ENCODE assay signal across 8 mouse cellular contexts in genomic region chr13:108300346-108300950, GRCm38 (mm10). TPM values are rescaled to one million over a fixed set of nuclear protein-coding genes. Genes with fewer than 3 reads are reported as not detected.
A peak's percentile ranks its signal among the peaks of the same experiment; 100 is the strongest.
DNase-seq lines count a peak whose midpoint lies in the region; ATAC-seq and TF ChIP-seq lines count a peak whose summit lies in the region.

No protein-coding gene starts in this region.

- H3K4me2 ChIP-seq in forebrain, embryonic 16.5 days (ENCODE audit: low read length) = no peak overlapping the region
- no peak overlapping the region for H3K4me2 ChIP-seq in limb, embryonic 14.5 days (replicated peaks; ENCODE audit: low read depth, low read length, severe bottlenecking)

- H3K27me3 ChIP-seq in forebrain, embryonic 16.5 days (replicated peaks; ENCODE audit: control insufficient read depth, insufficient read depth, low read length) = no peaks in the 10 kb centered on the region
- H3K27me3 ChIP-seq in limb, embryonic 14.5 days (ENCODE audit: control insufficient read depth, insufficient read depth, low read length) = no peaks in the 10 kb centered on the region

- H3K9ac ChIP-seq in forebrain, embryonic 16.5 days (replicated peaks; ENCODE audit: low read depth, low read length) = no peak overlapping the region
- H3K9ac ChIP-seq in limb, embryonic 14.5 days (ENCODE audit: low read depth, low read length, severe bottlenecking) = no peak overlapping the region

- no peaks in the 10 kb centered on the region for H3K9me3 ChIP-seq in forebrain, embryonic 16.5 days (ENCODE audit: control insufficient read depth, low read length)
- H3K9me3 ChIP-seq in limb, embryonic 14.5 days (ENCODE audit: control insufficient read depth, low read length) = no peaks in the 10 kb centered on the region

- no peak for DNase-seq in frontal cortex, postnatal 10 days (ENCODE audit: low spot score in 2 of 2)
- DNase-seq in ES-CJ7 (ENCODE audit: low read depth, low spot score) = peak; percentile 67
- DNase-seq in limb, embryonic 14.5 days (ENCODE audit: low spot score) = peak; percentile 49
- DNase-seq in thymus, postnatal 0 days (ENCODE audit: low spot score) = no peak
- no peak for DNase-seq in gastrocnemius, postnatal 25 days

- no peaks in the 10 kb centered on the region for H3K36me3 ChIP-seq in forebrain, embryonic 16.5 days (ENCODE audit: control insufficient read depth, insufficient read depth)
- H3K36me3 ChIP-seq in limb, embryonic 14.5 days (ENCODE audit: control insufficient read depth, insufficient read depth, low read length) = no peaks in the 10 kb centered on the region

- no peak overlapping the region for H3K27ac ChIP-seq in forebrain, embryonic 16.5 days (ENCODE audit: low read length)
- no peak overlapping the region for H3K27ac ChIP-seq in limb, embryonic 14.5 days (replicated peaks; ENCODE audit: low read depth, low read length)

- peak; percentile 39; the same call in 1 of the 2 replicates for ATAC-seq in frontal cortex, adult (ENCODE audit: low TSS enrichment)
- ATAC-seq in forebrain, embryonic 16.5 days = 0 out of 2 replicates have a peak, but pooled peaks have one; percentile 37
- ATAC-seq in limb, embryonic 14.5 days (ENCODE audit: low FRiP score, low read depth) = 0 out of 2 replicates have a peak, but pooled peaks have one; percentile 29
- ATAC-seq in inflammation-experienced regulatory T-cells, adult 6 months = no peak

- no peak overlapping the region for H3K4me3 ChIP-seq in forebrain, embryonic 16.5 days (replicated peaks; ENCODE audit: low read length)
- H3K4me3 ChIP-seq in limb, embryonic 14.5 days (replicated peaks; ENCODE audit: low read length) = no peak overlapping the region

- no peaks in the 10 kb centered on the region for H3K4me1 ChIP-seq in forebrain, embryonic 16.5 days (replicated peaks; ENCODE audit: control insufficient read depth, insufficient read depth, low read length)
- H3K4me1 ChIP-seq in limb, embryonic 14.5 days (ENCODE audit: control insufficient read depth, insufficient read depth, low read length) = peaks cover 6% of the 10 kb centered on the region; the same call in 1 of the 2 replicates

- WGBS in forebrain, embryonic 16.5 days = 28% methylated on average over 5 of the region's 5 CpGs
- 23% methylated on average over 5 of the region's 5 CpGs for WGBS in limb, embryonic 14.5 days

- TF ChIP-seq POLR2A in limb, embryonic 14.5 days (IDR thresholded peaks at IDR 0.05; ENCODE audit: borderline replicate concordance, extremely low read depth, insufficient read depth, insufficient read length) = no peak

RNA-seq across cellular contexts. Expression of gene Depdc1b, which starts 15.7 kb away (rescaled TPM):
- 5.4 and 5.8 TPM in 2 replicates for polyA plus RNA-seq in forebrain, embryonic 16.5 days (2015; fragmentation: Nextera tagmentation; extraction: Ambion mirVana)
- 6.0 and 6.4 TPM in 2 replicates for polyA plus RNA-seq in limb, embryonic 14.5 days (2012; rRNA removed)
- polyA plus RNA-seq in limb, embryonic 14.5 days (2014; fragmentation: Nextera tagmentation; extraction: Ambion mirVana) = 6.1 and 7.1 TPM in 2 replicates
- polyA plus RNA-seq in thymus, postnatal 0 days (2015; fragmentation: Nextera tagmentation; extraction: Ambion mirVana) = 11.9 and 14.3 TPM in 2 replicates
- 10 to 100 TPM in 1 of 3 experiments, under 1 TPM in 2; 0.30 to 12.3 (median 0.53) TPM for polyA plus RNA-seq in inflammation-experienced regulatory T-cells, adult 6 months (2017; shearing (Covaris generic))
- under 1 TPM in 1 of 2 experiments, not detected in 1; 0.35 TPM for total RNA-seq in gastrocnemius, postnatal 25 days (2021)

Comparison
In these comparisons a context has a peak if more than half of its experiments do, and no peak if none do; other contexts are left out.
1. DNase-seq: peak in ES-CJ7 (single experiment) and limb, embryonic 14.5 days (single experiment); none in frontal cortex, postnatal 10 days (0 of 2), thymus, postnatal 0 days (single experiment) and gastrocnemius, postnatal 25 days (single experiment).